Mouse (Mus musculus) spleen, postnatal 36 days (tissue): ENCODE measurements around the gene Gabarap.

ENCODE experiments used
- DNase-seq, 2 experiments: peaks; one replicate each; pipeline ENCODE4 v3.0.0; 2022; ENCODE audit warnings: low spot score in 2 of 2, mixed read lengths in 1 of 2

The Gabarap gene

GRCm38 (mm10) chr11:69968793-69969192, 22.1 kb upstream of the Gabarap start:
- no peak for DNase-seq

- no peak for DNase-seq
These were observed 20.7 kb upstream of the Gabarap start for GRCm38 (mm10) chr11:69970222-69970621.

GRCm38 (mm10) chr11:69970775-69971174, 20.2 kb upstream of the Gabarap start:
- DNase-seq, result no peak

GRCm38 (mm10) chr11:69974907-69975306, 16.0 kb upstream of the Gabarap start:
- DNase-seq, result no peak

- DNase-seq, result no peak
These were observed 14.7 kb upstream of the Gabarap start for GRCm38 (mm10) chr11:69976271-69976670.

- DNase-seq, result no peak
These were observed 11.1 kb upstream of the Gabarap start for GRCm38 (mm10) chr11:69979827-69980195.

GRCm38 (mm10) chr11:69980196-69981140, 10.5 kb upstream of the Gabarap start:
- peak; percentile 85 to 90 for DNase-seq

- peak in 1 of 2 experiments; percentile 53 for DNase-seq
These were observed 9.7 kb upstream of the Gabarap start, which contains the start of gene Ctdnep1 for GRCm38 (mm10) chr11:69981141-69981762. Gene Ctdnep1 (plus strand): TSS chr11:69981156.

- no peak for DNase-seq
These were observed 8.7 kb upstream of the Gabarap start, which contains the start of gene Elp5 for GRCm38 (mm10) chr11:69982225-69982624. Gene Elp5 (minus strand): TSS chr11:69982517.

GRCm38 (mm10) chr11:69982877-69983276, 8.1 kb upstream of the Gabarap start:
- DNase-seq, result no peak

GRCm38 (mm10) chr11:69983377-69983776, 7.6 kb upstream of the Gabarap start:
- no peak for DNase-seq

GRCm38 (mm10) chr11:69984431-69984830, 6.5 kb upstream of the Gabarap start:
- no peak for DNase-seq

GRCm38 (mm10) chr11:69989949-69990348, 994 bp upstream of the Gabarap start:
- no peak for DNase-seq

- DNase-seq, result no peak
These were observed 768 bp downstream of the Gabarap start for GRCm38 (mm10) chr11:69991711-69992110.

- DNase-seq, result no peak
These were observed 1.5 kb downstream of the Gabarap start for GRCm38 (mm10) chr11:69992396-69992795.

GRCm38 (mm10) chr11:69992932-69993331, 2.0 kb downstream of the Gabarap start:
- DNase-seq, result no peak

- no peak for DNase-seq
These were observed 3.6 kb downstream of the Gabarap start for GRCm38 (mm10) chr11:69994401-69995090.

GRCm38 (mm10) chr11:69995391-69995960, 4.5 kb downstream of the Gabarap start, which contains the start of gene Phf23:
Gene Phf23 (plus strand): TSS chr11:69995777.
- peak; percentile 99 for DNase-seq

GRCm38 (mm10) chr11:69996161-69997061, 5.5 kb downstream of the Gabarap start:
- DNase-seq, result peak; percentile 71 to 74

- peak; percentile 92 to 93 for DNase-seq
These were observed 6.1 kb downstream of the Gabarap start for GRCm38 (mm10) chr11:69997070-69997509.
